Mouse (Mus musculus) left cerebral cortex, postnatal 25 days (tissue): Measurements from ENCODE around the gene Tprn. TPM values are rescaled to one million over a fixed set of nuclear protein-coding genes. Genes with fewer than 3 reads are reported as not detected.
A peak's percentile ranks its signal among the peaks of the same experiment; 100 is the strongest.

ENCODE experiments used
- DNase-seq, 2 experiments: peaks; one replicate each; pipeline ENCODE4 v3.0.0; 2022; ENCODE audit warnings: low spot score in 2 of 2, mixed read lengths in 1 of 2
- intact Hi-C: fragments of 180-260 bp; cut with DNase I; formaldehyde crosslinking; loops from one replicate; pipeline ENCODE4 v1.15.1; 2025
- total RNA-seq, 2 experiments: library from RNA; stranded (reverse); gene quantifications; 2 replicates each; pipeline ENCODE4 v1.2.3; 2021

Gene Tprn
- total RNA-seq, 2 experiments from 2014 or later = 14.4 to 15.5 TPM

DNA sequence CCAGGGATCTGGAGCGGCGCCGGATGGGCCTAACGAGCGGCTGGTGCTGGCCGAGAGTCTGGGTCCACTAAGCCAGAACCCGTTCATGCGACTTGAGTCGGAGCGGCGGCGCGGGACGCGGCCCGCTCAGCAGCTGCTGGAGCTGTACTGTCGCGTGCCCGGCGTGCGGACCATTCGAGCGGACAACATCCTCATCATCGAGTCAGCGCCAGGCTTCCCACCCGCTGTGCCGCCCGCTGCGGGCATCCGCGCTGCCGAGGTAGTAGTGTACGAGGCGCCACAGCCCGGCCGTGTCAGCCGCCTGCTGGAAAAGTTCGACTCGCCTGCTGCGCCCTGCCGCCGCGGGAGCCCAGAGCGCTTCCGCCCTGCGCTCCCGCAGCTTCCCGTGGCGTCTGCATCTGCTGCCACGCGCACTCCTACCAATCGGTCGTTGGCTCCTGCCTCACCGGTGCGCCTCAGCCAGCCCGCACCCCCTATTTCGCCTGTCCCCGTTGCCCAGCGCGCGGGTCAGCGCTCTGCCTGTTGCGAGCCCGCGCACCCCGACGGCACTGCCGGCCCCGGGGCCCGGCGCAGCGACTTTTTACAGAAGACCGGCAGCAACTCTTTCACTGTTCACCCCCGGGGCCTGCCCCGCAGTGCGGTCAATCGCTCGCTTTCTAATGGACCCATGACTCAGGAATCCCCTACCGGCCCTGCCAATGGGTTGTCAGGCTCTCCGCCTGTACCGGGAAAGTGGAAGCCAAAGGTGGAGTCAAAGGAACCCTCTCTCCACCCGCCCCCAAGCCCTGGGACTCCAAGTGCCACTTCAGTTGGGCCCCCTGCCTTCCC, 591 bp downstream of the Tprn start:
- intact Hi-C loops = loop anchor here (1.0 kb wide), 1 partner anchor 8 kb away; no protein-coding TSS in a partner anchor
- no peak for DNase-seq

DNA sequence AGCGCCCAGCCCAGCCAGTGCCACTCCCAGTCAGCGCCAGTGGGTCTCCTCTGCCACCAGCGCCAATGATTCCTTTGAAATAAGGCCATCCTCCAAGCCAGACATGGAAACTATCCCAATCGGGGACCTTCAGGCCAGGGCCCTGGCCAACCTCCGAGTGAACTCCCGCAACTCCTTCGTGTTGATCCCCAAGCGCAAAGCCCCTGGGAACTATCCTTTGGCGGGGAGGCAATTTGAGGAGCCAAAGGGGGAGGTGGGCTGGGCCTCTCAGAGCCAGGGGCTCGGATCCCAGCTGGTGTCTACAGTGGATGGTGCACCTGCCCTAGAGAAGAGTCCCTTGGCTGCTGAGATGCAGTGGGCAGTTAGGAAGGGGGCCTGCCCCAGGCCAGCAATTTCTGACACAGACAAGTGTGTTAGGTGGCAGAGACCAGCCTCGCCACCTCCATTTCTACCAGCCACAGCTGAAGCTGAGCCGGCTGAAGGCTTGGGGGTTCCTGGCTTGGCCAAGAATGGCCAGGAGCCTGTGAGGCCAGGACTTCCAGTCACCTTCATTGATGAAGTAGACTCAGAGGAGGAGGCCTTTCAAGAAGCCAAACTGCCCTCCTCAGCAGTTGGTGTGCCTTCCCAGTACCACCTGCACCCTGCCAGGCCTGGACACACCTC, 1.3 kb downstream of the Tprn start:
- intact Hi-C loops = loop anchor here (1.0 kb wide), 1 partner anchor 8 kb away; no protein-coding TSS in a partner anchor
- DNase-seq = no peak

DNA sequence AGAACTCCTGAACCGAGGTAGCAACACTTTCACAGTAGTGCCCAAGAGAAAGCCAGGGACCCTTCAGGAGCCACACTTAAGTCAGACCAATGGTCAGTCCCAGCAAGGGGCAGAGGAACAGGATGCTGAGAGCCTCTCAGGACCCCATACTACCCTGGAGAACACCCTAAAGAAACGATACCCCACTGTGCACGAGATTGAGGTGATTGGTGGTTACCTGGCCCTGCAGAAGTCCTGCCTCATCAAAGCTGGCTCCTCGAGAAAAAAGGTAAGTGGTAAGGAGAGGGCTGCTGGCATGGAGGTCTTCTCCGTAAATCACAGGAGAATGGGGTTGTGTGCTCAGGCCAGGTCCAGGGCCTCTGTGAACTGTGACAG, 1.9 kb downstream of the Tprn start:
- DNase-seq = no peak
- intact Hi-C loops = no loop called here

DNA sequence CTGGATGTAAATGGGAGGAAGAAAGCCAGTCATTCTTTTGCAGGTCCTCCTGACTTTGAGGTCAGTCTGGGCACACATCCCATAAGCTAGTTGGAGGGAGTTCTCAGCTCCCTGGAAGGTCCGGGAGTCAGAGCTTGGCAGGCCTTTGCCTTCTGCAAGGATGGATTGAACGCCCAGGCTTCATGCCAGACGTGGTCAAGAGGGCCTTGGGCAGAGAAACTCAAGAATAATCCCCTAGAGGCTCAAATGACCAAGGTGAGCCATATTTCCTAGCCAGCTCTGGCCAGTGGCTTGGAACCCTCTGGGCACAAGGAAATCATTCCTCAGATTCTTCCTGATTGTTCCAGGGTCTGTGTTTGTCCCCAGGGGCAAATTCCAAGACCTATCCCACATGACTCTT, 2.4 kb downstream of the Tprn start:
- DNase-seq = no peak
- intact Hi-C loops = no loop called here

DNA sequence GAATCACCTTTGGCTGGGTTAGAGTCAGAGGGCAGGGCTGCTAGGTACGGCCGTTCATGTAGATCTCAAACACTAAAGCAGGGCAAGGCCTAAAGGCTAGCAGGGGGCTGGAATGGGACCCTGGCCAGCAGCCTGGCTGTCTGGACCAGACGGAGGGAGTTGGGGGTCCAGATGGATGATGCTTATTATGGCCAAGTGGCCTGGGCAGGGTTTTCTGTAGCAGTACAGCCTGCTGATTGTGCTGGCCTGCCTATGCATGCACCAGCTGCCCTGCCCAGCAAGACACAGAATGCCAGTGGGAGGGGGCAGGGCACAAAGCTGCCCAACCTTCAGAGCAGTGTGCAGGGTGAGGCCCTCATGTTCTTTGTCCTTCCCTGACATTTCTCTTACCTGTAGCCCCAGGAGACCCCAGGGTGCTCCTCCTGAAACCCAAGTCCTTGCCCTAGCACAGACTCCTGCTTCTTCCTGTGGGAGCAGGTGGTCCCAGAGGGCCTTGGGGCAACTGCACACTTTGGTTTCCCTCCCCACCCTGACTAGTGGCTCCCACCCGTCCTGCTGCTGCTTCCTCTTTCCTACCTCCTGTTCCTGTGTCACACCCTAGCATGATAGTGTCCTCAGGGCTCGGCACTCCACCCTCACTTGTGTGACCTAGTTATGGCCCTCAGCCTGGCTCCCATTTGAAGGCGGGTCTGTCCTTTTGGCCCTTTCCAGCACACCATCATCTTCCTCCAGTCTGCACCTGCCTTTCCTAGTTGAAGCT, 3.7 kb downstream of the Tprn start:
- no peak for DNase-seq
- intact Hi-C loops = no loop called here

DNA sequence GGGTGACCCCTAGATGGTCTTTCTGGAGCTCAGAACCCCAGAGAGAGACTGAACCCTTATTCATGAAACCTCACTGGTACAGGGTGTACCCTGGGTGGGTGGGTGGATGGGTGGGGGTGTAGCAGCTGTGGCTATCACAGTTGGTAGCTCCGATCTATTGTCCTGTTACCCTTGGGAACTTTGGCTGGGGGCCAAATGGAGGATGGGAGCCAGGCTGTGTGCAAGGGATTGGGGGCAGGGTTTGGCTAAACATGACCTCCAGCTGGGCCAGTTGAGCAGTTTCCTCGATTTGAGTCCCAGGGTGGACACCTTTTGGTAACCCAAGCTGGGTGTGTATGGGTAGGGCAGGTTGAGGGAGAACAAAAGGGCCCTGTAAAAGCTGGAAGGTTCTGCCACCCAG, 4.3 kb downstream of the Tprn start:
- intact Hi-C loops = no loop called here
- peak in 1 of 2 experiments; percentile 35 for DNase-seq

DNA sequence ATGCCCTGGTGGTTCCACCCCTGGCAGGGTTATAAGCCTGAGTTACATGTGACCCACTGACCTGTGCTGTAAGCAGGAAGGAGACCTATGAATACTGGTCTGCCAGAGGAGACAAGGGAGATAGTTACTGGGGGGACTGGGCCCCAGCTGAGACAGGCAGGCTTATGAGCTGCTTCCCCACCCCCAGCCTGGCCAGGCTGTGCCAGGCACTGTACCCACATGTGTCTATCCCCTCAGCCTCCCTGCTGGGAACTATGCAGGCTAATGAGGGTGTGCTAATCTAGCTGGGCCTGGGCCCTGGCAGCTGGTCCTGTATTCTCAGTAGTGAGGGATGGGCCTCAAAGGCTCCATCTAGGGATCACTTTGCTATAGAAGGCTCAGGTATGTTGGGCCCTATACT, 4.8 kb downstream of the Tprn start:
- DNase-seq = no peak
- intact Hi-C loops = no loop called here

DNA sequence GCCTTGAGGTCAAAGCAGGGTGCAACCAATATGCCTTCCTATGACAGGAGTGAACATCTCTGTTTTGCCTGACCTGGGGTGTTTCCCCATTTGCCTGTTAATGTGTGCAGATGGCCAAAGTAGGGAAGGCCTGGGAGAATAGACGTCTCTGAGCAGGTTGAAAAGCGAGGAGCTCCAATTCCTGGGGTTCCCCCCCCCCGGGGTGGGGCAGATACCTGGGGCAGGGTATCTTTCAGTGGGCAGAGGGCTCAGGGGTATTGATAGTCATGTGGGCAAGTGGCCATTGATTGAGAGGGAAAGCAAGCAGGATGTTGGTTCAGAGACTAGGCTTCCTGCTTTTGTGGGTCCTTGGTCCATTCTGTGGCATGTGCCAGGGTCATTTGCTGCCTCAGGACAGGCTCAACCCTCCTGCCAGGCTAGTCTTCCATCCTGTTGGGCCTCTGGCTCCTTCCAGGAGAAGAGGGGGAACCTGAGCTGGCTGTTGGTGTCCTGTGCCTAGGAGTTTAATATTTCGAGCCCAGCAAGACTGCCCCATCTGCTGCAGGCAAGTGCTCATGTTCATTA, 5.4 kb downstream of the Tprn start:
- intact Hi-C loops = no loop called here
- no peak for DNase-seq

DNA sequence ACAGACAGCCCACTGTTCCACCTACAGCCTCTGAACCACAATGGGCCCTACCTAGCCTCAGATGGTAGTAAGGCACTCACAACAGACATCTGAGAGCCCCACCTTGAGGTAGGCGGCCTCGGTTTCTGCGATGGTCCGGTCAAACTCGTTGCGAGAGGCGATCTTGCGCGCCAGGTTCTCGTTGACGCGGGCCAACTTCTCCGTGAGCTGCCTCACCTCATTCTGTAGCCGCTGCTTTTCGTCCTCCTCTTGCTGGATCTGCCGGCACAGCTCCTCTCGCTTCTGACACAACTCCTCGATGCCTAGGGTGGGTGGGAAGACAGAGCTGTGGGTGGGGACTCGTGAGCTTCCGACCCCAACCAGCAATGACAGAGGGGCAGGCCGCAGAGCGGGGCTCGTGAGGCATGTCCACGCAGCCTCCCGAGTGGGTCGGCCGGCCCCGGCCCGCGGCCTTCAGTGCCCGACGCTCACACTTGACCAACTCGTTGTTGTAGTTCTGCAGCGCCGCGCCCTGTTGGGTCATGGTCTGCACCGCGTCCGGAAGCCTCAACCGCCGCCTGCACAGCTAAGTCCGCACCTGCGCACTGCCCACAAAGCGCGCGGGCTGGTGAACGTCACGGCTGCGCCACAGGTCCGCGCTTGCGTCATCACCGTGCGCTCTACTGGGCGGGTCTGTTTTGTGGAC, 9.6 kb downstream of the Tprn start, which contains the start of the genes Ssna1 and Anapc2:
TSS of gene Ssna1 (minus strand) at position 612 of the 685 bp plus-strand sequence.
TSS of gene Anapc2 (plus strand) at position 652 of the 685 bp plus-strand sequence.
- DNase-seq = peak; percentile 98 to 99
- intact Hi-C loops = loop anchor here (1.0 to 5.0 kb wide), 3 partner anchors 9 to 80 kb away; partner anchors contain the start of gene Man1b1

DNA sequence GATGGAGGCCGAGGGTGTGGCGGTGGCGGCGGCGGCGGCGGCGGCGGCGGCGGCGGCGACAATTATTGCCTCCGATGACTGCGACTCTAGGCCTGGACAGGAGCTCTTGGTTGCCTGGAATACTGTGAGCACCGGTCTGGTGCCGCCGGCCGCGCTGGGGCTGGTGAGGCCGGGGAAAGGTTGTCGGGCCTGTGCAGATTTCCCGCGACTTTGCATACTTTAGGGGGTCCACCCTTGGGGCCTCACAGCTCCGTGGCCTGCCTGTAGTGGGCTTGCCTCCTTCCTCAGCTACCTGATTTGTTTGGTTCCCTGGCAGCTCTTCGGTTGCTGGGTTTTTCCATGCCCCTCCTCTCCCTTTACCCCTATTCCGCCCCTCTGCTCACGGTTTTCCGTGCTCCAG, 10.1 kb downstream of the Tprn start:
- no peak for DNase-seq
- intact Hi-C loops = loop anchor here (1.0 to 5.0 kb wide), 2 partner anchors 60 to 80 kb away; partner anchors contain the start of gene Man1b1

DNA sequence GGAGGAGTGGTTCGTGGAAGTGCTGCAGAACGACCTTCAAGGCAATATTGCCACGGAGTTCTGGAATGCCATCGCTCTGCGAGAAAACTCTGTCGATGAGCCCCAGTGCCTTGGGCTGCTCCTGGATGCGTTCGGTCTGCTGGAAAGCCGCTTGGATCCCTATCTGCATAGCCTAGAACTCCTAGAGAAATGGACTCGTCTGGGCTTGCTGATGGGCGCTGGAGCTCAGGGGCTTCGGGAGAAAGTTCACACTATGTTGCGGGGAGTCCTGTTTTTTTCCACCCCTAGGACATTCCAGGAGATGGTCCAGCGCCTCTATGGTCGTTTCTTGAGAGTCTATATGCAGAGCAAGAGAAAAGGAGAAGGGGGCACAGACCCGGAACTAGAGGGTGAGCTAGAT, 10.6 kb downstream of the Tprn start:
- intact Hi-C loops = loop anchor here (5.0 kb wide), 1 partner anchor 81 kb away; no protein-coding TSS in a partner anchor
- DNase-seq = no peak

DNA sequence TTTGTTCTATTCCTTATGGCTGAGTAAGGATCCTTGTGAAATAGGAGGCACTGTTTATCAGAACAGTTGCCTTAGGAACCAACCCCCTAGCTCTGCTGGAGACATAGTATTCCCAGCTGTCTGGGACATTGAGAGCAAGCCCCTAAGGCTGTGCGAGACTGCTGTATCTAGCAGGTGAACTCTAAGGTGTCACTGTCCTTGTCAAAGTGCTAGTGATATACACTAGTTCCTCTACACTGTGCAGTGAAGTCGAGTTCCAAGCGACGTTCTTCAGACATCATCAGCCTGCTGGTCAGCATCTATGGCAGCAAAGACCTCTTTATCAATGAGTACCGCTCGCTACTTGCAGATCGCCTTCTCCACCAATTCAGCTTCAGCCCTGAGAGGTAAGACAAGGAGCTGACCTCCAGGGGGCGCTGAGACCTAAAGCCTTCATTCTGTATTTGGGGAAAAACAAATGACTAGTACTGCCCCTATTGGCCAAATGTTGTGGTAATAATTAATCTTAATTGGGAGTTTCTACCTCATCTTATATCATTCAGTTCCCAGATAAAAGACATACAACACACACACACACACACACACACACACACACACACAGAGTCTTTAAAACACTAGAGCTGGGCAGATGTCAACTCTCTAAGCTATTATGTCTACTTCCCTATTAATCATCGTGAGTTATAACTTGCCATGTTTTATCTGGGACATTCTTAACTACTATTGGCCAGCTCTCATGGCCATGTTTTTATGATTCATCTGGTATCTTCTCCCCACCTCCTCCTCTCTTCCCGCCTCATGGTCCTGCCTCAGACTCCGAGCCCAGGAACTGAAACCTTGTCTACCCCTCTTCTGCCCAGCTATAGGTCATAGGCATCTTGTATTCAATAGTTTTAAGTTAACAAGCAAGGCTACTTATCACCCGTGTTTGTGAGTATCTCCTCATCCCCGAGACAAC, 16.8 kb downstream of the Tprn start:
- intact Hi-C loops = no loop called here
- peak in 1 of 2 experiments; percentile 81 for DNase-seq

DNA sequence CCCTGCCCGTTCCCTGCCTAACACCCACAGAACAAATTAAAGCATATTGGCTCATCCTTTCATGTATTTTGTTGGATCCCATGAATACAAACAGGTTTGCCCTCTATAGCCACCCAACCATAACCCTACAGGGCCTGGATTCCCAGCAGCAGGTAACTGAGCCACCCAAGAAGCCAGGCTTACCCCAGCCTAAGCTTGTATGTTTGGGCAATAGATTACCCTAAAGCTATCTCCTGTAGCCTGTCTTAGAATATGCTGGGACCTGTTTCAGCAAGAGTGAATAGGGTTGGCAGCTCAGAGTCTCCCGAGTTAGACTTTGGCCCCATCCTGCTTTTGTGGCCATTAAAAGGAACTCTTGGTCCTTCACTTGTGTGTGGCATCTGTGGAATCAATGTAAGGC, 23.1 kb downstream of the Tprn start:
- no peak for DNase-seq
- intact Hi-C loops = no loop called here

DNA sequence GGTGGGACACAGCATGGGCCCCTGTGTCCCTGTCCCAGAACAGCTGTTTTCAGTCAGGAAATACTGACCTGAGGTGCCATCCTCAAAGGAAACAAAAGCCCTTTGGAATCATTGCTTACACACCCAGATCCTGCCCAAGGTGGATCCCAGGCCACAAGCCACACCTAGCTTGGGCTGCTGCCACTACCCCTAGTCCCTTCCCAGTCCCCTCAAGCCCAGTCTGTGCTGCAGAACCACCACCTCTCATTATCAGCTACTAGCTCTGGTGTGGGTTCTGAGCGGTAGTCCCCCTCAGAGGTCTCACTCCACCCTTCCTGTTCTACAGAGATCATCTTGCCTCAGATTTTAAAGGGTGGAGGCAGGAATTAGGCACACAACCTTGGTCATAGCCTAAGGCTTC, 23.9 kb downstream of the Tprn start:
- no peak for DNase-seq
- intact Hi-C loops = no loop called here

DNA sequence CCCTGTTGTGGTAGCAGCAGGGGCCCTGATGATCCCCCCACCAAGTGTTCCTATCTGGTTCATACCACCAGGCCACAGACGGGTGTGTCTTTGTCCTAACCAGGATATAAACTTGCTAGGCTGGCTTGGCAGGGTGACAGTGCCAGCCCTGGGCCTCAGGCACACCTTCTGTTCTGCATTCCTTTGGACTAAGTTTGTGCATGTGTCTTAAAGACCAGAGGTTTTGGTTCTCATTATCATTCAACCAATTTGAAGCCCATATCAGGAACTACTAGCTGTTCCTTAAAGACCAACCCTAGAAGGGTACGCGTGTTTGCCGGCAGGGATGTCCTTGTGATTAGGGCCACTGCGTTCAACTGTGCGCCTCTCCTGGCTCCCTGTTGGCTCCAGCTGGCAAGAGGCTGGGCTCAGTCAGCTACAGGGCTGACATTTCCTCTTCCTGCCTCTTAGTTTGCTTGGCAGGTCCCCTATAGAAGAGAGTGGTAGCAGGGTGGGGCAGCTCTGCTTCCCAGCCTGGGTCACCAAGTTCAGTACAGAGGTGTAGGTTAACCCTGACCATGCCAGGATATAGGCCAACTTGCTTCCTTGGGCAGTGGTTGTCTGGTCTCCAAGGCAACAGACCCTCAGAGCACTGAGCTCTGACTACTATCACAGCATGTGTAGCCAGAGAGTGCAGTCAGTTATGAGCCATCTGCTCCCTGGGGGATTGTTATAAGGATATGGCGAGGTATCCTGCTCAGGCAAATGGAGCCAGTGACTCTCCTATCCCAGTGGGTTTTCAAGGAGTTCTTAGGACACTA, 24.6 kb downstream of the Tprn start:
- intact Hi-C loops = no loop called here
- no peak for DNase-seq

DNA sequence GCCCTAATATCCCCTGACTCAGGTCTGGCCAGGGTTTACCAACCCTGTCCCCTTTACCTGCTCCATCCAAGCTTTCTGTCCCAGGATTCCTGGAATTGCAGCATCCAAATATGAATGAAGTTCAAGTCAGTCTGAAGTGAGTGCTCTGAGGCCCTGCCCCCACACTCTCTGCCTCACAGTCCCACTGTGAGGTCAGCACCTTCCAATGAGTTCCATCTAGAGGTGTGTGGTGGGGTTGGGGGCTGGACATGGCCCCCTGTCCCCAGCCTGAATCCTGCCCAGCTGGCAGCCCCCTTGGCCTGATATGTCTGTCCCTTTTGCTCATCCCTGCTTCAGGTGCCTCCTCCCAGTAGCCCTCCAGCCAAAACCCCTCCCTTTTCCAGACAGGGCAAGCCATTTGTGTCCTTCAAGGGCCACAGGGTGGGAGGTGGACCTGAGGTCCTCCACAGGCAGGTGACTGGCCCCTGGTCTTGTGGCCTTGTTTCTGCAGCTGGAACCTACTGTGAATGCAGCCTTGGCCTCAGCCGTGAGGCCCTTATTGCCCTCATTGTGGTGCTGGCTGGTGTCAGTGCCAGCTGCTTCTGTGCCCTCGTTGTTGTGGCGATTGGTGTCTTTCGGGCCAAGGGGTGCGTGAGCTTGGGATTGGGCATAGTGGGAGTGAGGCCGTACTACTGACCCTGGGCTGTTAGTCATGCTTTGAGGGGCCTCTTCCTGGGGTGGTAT, 25.7 kb downstream of the Tprn start, which contains the start of gene Tmem210:
TSS of gene Tmem210 (plus strand) at position 219 of the 723 bp plus-strand sequence.
- intact Hi-C loops = no loop called here
- no peak for DNase-seq
